Mouse (Mus musculus): Measurements from ENCODE around the gene Als2. TPM values are rescaled to one million over a fixed set of nuclear protein-coding genes. Genes with fewer than 3 reads are reported as not detected.

Als2 gene
- polyA plus RNA-seq, 2 experiments: 3.7 to 4.1 TPM

GRCm38 (mm10) chr1:59178401-59178800 lies 58.6 kb downstream of the Als2 start:
- Histone ChIP-seq H3K27ac (no peak overlapping the region), H3K9me3 (ENCODE audit: control insufficient read depth, low read length) (no peaks in the 10 kb centered on the region), H3K4me3 (ENCODE audit: insufficient read depth in 1 of 2, low read depth in 2 of 2, low read length in 2 of 2) (no peak overlapping the region), H3K36me3 (replicated peaks; ENCODE audit: control insufficient read depth, insufficient read depth, low read depth) (peaks cover 3% of the 10 kb centered on the region), H3K9ac (replicated peaks) (no peak overlapping the region), H3K4me2 (ENCODE audit: low read depth) (no peak overlapping the region), H3K27me3 (ENCODE audit: control insufficient read depth, insufficient read depth, low read length) (no peaks in the 10 kb centered on the region), H3K4me1 (replicated peaks; ENCODE audit: control insufficient read depth in 2 of 2, insufficient read depth in 2 of 2, low read length in 1 of 2) (peaks cover 0 to 2% of the 10 kb centered on the region in 2 experiments; a peak in 1 of 4 replicates)
- WGBS (ENCODE audit: insufficient replicate concordance): 71% methylated on average over 10 of the region's 10 CpGs
- DNase-seq (ENCODE audit: low read depth in 3 of 3, low spot score in 3 of 3) (no peak), ATAC-seq (ENCODE audit: insufficient read depth) (no peak)
- TF ChIP-seq CTCF (IDR thresholded peaks at IDR 0.05; ENCODE audit: low read depth) (no peak), EP300 (IDR thresholded peaks at IDR 0.05; ENCODE audit: low read depth) (no peak)

DNA sequence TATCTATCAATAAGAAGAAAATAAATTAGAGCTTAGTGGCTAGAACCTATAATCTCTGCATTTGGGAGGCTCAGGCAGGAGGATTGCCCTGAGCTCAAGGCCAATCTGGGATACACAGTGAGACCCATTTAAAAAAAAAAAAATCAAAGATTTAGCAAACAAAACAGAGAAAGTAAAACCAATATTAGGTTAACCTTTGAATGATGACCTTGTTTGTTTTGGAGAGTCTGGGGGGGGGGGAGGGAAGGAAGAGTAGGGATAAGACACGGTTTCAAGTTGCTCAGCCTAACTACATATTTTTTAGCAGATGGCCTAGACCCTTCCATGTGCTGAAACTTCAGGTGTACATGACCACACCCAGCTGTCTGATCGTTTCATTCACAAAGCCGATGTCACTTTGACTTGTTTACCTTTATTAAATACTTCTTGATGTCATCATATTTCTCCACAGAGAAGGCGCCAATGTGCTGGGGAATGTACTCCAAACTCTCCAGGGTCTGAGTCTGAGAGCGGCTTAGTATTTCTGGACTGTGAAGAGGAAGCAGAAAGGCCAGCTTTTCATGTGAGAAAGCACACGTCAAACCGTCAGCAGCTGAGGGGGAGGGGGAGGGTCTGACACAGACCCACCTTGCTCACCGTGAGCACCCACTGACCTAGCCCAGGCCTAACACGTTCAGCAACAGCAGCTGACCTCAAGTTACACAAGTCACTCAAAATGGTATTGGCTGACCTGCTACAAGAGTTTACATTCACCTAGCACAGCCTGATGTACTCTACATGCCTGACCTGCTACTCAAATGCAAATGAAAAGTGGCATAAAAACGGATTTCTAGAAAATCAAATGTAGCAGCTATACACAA lies 62.3 kb downstream of the Als2 start:
- DNase-seq (ENCODE audit: low read depth in 3 of 3, low spot score in 3 of 3) (peak in 1 of 3 experiments; percentile 17), ATAC-seq (ENCODE audit: insufficient read depth) (peak; percentile 68; the same call in 1 of the 2 replicates)
- WGBS (ENCODE audit: insufficient replicate concordance): 45% methylated on average over 10 of the region's 10 CpGs
- no peak overlapping the region for H3K4me3 ChIP-seq (ENCODE audit: insufficient read depth in 1 of 2, low read depth in 2 of 2, low read length in 2 of 2)
- peaks cover 3% of the 10 kb centered on the region for H3K36me3 ChIP-seq (replicated peaks; ENCODE audit: control insufficient read depth, insufficient read depth, low read depth)
- TF ChIP-seq CTCF (IDR thresholded peaks at IDR 0.05; ENCODE audit: low read depth): no peak
- no peak for TF ChIP-seq EP300 (IDR thresholded peaks at IDR 0.05; ENCODE audit: low read depth)
- H3K9me3 ChIP-seq (ENCODE audit: control insufficient read depth, low read length): no peaks in the 10 kb centered on the region
- no peak overlapping the region for H3K9ac ChIP-seq (replicated peaks)
- H3K4me1 ChIP-seq (replicated peaks; ENCODE audit: control insufficient read depth in 2 of 2, insufficient read depth in 2 of 2, low read length in 1 of 2): peaks cover 0 to 15% of the 10 kb centered on the region in 2 experiments; a peak in 3 of 4 replicates
- no peak overlapping the region for H3K4me2 ChIP-seq (ENCODE audit: low read depth)
- H3K27ac ChIP-seq: no peak overlapping the region
- no peaks in the 10 kb centered on the region for H3K27me3 ChIP-seq (ENCODE audit: control insufficient read depth, insufficient read depth, low read length)

DNA sequence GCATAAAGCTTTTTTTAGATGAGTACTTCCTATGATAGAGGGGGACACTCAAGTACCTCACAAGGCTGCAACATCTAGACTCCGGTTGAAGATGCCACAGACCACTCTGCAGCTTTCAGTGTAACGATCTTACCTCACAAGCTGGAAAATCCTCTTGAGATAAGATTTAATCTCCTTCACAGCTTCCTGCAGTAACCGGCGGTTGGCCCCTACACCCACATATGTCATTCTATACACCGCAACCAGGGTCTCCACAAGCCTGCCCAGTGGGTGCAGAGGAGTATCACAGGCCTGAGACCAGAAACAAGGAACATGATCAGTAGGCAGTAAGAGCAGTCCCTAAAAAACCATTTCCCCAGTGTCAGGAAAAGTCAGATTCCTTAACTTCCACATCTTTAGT lies 64.0 kb downstream of the Als2 start:
- Histone ChIP-seq H3K27me3 (ENCODE audit: control insufficient read depth, insufficient read depth, low read length) (no peaks in the 10 kb centered on the region), H3K27ac (no peak overlapping the region), H3K36me3 (replicated peaks; ENCODE audit: control insufficient read depth, insufficient read depth, low read depth) (no peaks in the 10 kb centered on the region; the same call in 1 of the 2 replicates), H3K9me3 (ENCODE audit: control insufficient read depth, low read length) (no peaks in the 10 kb centered on the region), H3K9ac (replicated peaks) (no peak overlapping the region), H3K4me2 (ENCODE audit: low read depth) (no peak overlapping the region), H3K4me3 (ENCODE audit: insufficient read depth in 1 of 2, low read depth in 2 of 2, low read length in 2 of 2) (no peak overlapping the region), H3K4me1 (replicated peaks; ENCODE audit: control insufficient read depth in 2 of 2, insufficient read depth in 2 of 2, low read length in 1 of 2) (peaks cover 0 to 15% of the 10 kb centered on the region in 2 experiments; a peak in 3 of 4 replicates)
- TF ChIP-seq EP300 (IDR thresholded peaks at IDR 0.05; ENCODE audit: low read depth): 0 out of 2 replicates have a peak, but pooled peaks have one; percentile 10
- TF ChIP-seq CTCF (IDR thresholded peaks at IDR 0.05; ENCODE audit: low read depth): no peak
- ATAC-seq (ENCODE audit: insufficient read depth): no peak
- 21% methylated on average over 5 of the region's 5 CpGs for WGBS (ENCODE audit: insufficient replicate concordance)
- DNase-seq (ENCODE audit: low read depth in 3 of 3, low spot score in 3 of 3): no peak

DNA sequence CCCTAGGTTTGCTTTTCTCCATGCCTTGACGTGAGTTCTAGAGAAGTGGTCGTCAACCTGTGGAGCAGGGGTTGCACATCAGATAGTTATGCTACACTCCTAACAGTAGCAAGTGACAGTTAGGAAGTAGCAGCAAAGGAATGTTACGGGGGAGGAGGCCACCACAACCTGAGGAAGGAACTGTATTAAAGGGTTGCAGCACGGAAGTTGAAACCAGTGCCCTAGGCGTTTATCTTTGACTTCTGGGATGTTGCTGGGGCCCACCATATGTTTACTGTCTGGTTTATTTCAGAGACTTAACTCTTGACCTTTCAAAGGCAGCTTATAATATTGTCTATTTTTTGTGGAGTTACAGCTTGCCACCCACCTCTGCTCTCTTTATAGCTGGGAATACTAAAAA lies 65.2 kb downstream of the Als2 start:
- TF ChIP-seq CTCF (IDR thresholded peaks at IDR 0.05; ENCODE audit: low read depth) (no peak), EP300 (IDR thresholded peaks at IDR 0.05; ENCODE audit: low read depth) (no peak)
- Histone ChIP-seq H3K4me3 (ENCODE audit: insufficient read depth in 1 of 2, low read depth in 2 of 2, low read length in 2 of 2) (no peak overlapping the region), H3K9ac (replicated peaks) (no peak overlapping the region), H3K27ac (no peak overlapping the region), H3K4me2 (ENCODE audit: low read depth) (no peak overlapping the region), H3K36me3 (replicated peaks; ENCODE audit: control insufficient read depth, insufficient read depth, low read depth) (no peaks in the 10 kb centered on the region), H3K27me3 (ENCODE audit: control insufficient read depth, insufficient read depth, low read length) (no peaks in the 10 kb centered on the region), H3K9me3 (ENCODE audit: control insufficient read depth, low read length) (no peaks in the 10 kb centered on the region), H3K4me1 (replicated peaks; ENCODE audit: control insufficient read depth in 2 of 2, insufficient read depth in 2 of 2, low read length in 1 of 2) (peaks cover 0 to 15% of the 10 kb centered on the region in 2 experiments; a peak in 3 of 4 replicates)
- ATAC-seq (ENCODE audit: insufficient read depth) (no peak), DNase-seq (ENCODE audit: low read depth in 3 of 3, low spot score in 3 of 3) (no peak)
- 11% methylated on average over 5 of the region's 5 CpGs for WGBS (ENCODE audit: insufficient replicate concordance)

DNA sequence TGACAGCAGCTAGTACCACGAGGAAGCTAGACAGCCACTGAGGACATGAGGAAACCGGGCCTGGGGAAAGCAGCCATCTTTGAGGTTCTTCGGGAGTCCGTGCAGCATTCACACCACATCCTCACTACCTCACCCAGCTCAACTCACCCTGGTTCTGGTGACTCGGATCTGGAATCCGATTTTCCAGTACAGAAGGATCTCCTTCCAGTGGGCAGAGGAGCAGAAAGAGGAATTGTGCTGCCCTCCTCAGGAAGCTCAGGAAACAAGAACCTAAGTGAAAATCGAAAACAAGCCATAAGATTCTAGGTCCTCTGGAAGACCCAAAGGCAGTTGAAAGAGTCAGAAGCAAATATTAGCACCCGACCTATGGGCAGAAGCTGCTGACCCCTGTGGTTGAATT lies 66.7 kb downstream of the Als2 start:
- WGBS (ENCODE audit: insufficient replicate concordance): 52% methylated on average over 8 of the region's 8 CpGs
- no peak overlapping the region for H3K4me2 ChIP-seq (ENCODE audit: low read depth)
- H3K9me3 ChIP-seq (ENCODE audit: control insufficient read depth, low read length): no peaks in the 10 kb centered on the region
- H3K4me1 ChIP-seq (replicated peaks; ENCODE audit: control insufficient read depth in 2 of 2, insufficient read depth in 2 of 2, low read length in 1 of 2): peaks cover 0 to 15% of the 10 kb centered on the region in 2 experiments; a peak in 3 of 4 replicates
- H3K27ac ChIP-seq: no peak overlapping the region
- no peak for DNase-seq (ENCODE audit: low read depth in 3 of 3, low spot score in 3 of 3)
- no peaks in the 10 kb centered on the region for H3K36me3 ChIP-seq (replicated peaks; ENCODE audit: control insufficient read depth, insufficient read depth, low read depth)
- no peak for TF ChIP-seq EP300 (IDR thresholded peaks at IDR 0.05; ENCODE audit: low read depth)
- no peak for TF ChIP-seq CTCF (IDR thresholded peaks at IDR 0.05; ENCODE audit: low read depth)
- no peak for ATAC-seq (ENCODE audit: insufficient read depth)
- H3K9ac ChIP-seq (replicated peaks): no peak overlapping the region
- no peak overlapping the region for H3K4me3 ChIP-seq (ENCODE audit: insufficient read depth in 1 of 2, low read depth in 2 of 2, low read length in 2 of 2)
- H3K27me3 ChIP-seq (ENCODE audit: control insufficient read depth, insufficient read depth, low read length): no peaks in the 10 kb centered on the region

Data from liver, embryonic 14.5 days (tissue).